Mouse (Mus musculus): ENCODE results near the gene Fgf12. TPM values are rescaled to one million over a fixed set of nuclear protein-coding genes. Genes with fewer than 3 reads are reported as not detected.
A peak's percentile ranks its signal among the peaks of the same experiment; 100 is the strongest.

Gene Fgf12
- total RNA-seq, 2 experiments from 2014 or later = 0.48 TPM; not detected in 1

- no peak for DNase-seq
These were observed 277.3 kb downstream of the Fgf12 start for GRCm38 (mm10) chr16:28475553-28475952.

- DNase-seq = no peak
These were observed 298.0 kb downstream of the Fgf12 start for GRCm38 (mm10) chr16:28454821-28455220.

- no peak for DNase-seq
These were observed 305.8 kb downstream of the Fgf12 start for GRCm38 (mm10) chr16:28447114-28447455.

- peak; percentile 8 for DNase-seq
These were observed 306.3 kb downstream of the Fgf12 start for GRCm38 (mm10) chr16:28446334-28447113.

- DNase-seq = no peak
These were observed 307.0 kb downstream of the Fgf12 start for GRCm38 (mm10) chr16:28445800-28446333.

- no peak for DNase-seq
These were observed 307.7 kb downstream of the Fgf12 start for GRCm38 (mm10) chr16:28444993-28445799.

GRCm38 (mm10) chr16:28421617-28422016 lies 331.3 kb downstream of the Fgf12 start:
- DNase-seq = no peak

- DNase-seq = no peak
These were observed 333.1 kb downstream of the Fgf12 start for GRCm38 (mm10) chr16:28419693-28420299.

GRCm38 (mm10) chr16:28411210-28411817 lies 341.6 kb downstream of the Fgf12 start:
- no peak for DNase-seq

- no peak for DNase-seq
These were observed 344.6 kb downstream of the Fgf12 start for GRCm38 (mm10) chr16:28408294-28408693.

GRCm38 (mm10) chr16:28407892-28408291 lies 345.0 kb downstream of the Fgf12 start:
- DNase-seq = no peak

- no peak for DNase-seq
These were observed 348.7 kb downstream of the Fgf12 start for GRCm38 (mm10) chr16:28404156-28404555.

GRCm38 (mm10) chr16:28402701-28403100 lies 350.2 kb downstream of the Fgf12 start:
- DNase-seq = no peak

- DNase-seq = no peak
These were observed 361.6 kb downstream of the Fgf12 start for GRCm38 (mm10) chr16:28391283-28391682.

- DNase-seq = no peak
These were observed 363.8 kb downstream of the Fgf12 start for GRCm38 (mm10) chr16:28389114-28389513.

GRCm38 (mm10) chr16:28374790-28375189 lies 378.1 kb downstream of the Fgf12 start:
- DNase-seq = no peak

- DNase-seq = no peak
These were observed 379.6 kb downstream of the Fgf12 start for GRCm38 (mm10) chr16:28373311-28373710.

- DNase-seq = no peak
These were observed 402.2 kb downstream of the Fgf12 start for GRCm38 (mm10) chr16:28350624-28351023.

- no peak for DNase-seq
These were observed 407.5 kb downstream of the Fgf12 start for GRCm38 (mm10) chr16:28345323-28345722.

GRCm38 (mm10) chr16:28337930-28338329 lies 414.9 kb downstream of the Fgf12 start:
- DNase-seq = no peak

- no peak for DNase-seq
These were observed 416.2 kb downstream of the Fgf12 start for GRCm38 (mm10) chr16:28336700-28337099.

GRCm38 (mm10) chr16:28335025-28335424 lies 417.8 kb downstream of the Fgf12 start:
- DNase-seq = no peak

Data from gastrocnemius, postnatal 25 days (tissue).